Mouse (Mus musculus): ENCODE data around the gene Pprc1.

GRCm38 (mm10) chr19:46041933-46042475, 2.7 kb upstream of the Pprc1 start:
- TF ChIP-seq POLR2A (IDR thresholded peaks at IDR 0.05; ENCODE audit: low read depth, low read length) = no peak
- TF ChIP-seq CTCF (IDR thresholded peaks at IDR 0.05; ENCODE audit: extremely low read depth, insufficient read length, insufficient replicate concordance, low read depth, low read length) = no peak
